Mouse (Mus musculus): ENCODE measurements around the gene Prdm10. TPM values are rescaled to one million over a fixed set of nuclear protein-coding genes. Genes with fewer than 3 reads are reported as not detected.

The Prdm10 gene
- total RNA-seq, 1 experiment from 2014 or later, result 9.6 TPM

DNA sequence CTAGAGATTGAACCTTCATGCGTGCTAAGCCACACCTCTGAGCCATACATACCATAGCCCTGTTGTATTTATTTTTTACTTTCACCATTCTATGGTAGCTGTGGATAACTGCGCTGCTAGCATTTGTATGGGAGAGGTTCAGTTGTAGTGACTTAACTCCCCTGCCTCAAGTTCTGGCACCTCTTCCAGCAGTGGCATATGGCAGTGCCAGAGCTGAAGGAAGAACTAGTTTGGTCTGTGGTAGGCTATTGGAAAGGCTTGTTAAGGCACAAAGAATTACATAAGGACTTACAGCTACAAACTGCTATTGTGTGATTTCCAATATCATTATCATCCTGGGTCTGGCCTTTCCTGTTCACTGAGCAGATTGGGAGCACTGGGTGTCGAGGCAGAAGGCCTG, 16.0 kb downstream of the Prdm10 start:
- ATAC-seq (replicated peaks; ENCODE audit: insufficient number of reproducible peaks, low FRiP score, low TSS enrichment, poor library complexity, severe bottlenecking), result no peak

DNA sequence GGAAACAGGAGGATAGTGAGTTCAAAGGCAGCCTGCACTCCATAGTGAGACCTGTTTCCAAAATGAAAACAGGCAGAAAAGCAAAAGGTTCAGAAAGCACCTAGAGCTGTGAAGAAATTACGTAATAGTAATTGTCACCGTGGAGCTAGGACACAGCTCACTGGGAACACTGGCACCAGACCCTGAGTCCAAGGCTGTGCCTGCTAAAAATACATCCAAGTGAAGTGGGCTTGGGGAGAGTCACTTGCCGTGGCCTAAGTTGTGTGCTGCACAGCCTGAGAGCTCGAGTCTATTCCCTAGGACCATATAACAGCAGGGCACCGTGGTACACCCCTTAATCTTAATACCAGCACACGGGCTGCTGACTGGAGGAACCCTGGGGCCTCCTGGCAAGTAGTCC, 18.4 kb downstream of the Prdm10 start:
- ATAC-seq (replicated peaks; ENCODE audit: insufficient number of reproducible peaks, low FRiP score, low TSS enrichment, poor library complexity, severe bottlenecking), result no peak

DNA sequence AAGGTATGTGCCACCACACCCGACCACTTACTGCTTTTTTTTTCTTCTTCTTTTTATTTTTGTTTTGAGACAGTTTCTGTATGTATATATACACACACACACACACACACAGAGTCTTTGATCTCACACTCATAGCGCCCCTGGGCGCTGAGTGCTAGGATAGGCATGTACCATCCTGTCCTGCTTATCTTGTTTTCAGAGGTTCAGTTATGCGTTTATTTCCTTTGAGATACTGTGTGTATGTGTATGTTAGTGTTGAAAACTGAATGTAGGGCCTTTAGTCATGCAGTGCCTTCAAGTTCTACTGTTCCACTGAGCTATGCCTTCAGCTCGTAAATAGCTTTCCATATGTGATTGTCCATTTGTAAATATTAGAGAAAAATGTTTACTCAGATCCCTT, 20.2 kb downstream of the Prdm10 start:
- no peak for ATAC-seq (replicated peaks; ENCODE audit: insufficient number of reproducible peaks, low FRiP score, low TSS enrichment, poor library complexity, severe bottlenecking)

DNA sequence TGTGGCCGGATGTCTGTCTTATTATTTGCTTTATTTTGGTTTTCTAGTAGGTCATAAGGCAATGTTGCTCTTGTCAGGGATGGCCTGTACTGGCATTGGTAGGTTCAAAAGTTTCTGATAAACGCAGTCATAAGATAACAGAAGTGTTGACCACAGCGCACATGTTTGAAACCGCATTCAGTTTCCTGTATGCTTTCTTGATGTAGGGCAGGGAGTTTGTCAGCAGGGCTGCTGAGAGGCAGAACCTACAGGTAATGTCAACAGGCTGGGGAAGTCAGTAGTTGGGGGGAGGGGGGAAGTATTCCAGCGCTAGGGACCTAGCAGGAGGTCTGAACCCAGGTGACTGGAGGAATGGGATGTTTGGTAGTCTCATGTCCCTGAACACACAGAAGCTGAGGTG, 20.8 kb downstream of the Prdm10 start:
- peak; percentile 67 for ATAC-seq (replicated peaks; ENCODE audit: insufficient number of reproducible peaks, low FRiP score, low TSS enrichment, poor library complexity, severe bottlenecking)

DNA sequence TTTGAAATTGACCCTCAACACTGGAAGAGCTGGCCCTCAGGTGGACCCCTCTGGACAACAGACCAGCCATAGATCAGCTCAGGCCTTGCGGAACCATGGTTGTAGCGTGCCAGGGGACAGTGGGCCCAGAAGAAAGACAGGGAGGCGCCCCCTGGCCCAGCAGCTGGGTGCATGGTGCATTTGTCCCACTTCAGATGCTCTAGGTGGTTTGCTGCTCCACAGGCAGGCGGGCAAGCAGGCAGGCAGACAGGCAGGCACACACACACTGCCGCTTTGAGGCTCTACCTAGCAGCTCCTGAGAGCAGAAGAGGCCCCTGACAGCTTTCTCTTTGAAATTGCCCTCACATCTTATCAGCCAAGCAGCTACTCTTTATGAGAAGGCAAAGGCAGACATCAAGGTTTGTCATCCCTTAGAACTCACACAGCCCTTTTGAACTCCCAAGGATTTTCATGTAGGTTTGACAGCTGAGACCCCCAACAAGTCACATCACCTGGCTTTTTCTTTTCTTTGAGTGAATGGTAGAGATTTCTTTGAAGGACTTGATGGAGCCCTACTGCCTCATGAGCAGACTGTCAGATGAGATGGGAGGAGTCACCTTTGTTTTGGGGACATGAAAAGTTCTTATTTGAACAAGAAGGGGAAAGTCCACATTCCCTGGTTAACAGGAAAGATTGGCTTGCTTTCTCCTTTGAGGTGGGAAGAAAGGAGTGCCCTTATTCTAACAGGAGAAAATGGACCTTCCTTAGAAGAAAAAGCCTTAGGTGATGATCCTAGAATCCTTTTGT, 21.4 kb downstream of the Prdm10 start:
- ATAC-seq (replicated peaks; ENCODE audit: insufficient number of reproducible peaks, low FRiP score, low TSS enrichment, poor library complexity, severe bottlenecking), result no peak

DNA sequence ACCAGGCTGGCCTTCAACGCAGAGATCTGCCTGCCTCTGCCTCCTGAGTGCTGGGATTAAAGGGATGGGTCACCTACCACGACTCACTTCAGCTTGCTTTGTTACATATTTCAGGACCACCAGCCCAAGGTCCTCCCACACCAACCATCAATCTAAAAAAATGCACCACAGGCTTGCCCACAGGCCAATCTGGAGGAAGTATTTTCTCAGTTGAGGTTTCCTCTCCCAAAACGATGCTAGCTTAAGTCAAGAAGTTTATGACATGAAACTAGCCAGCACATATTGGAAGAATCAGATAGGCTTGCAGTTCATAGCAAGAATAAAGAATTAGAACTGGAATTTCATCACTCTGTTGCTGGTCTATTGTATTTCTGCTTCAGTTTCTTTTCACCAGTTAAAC, 24.0 kb downstream of the Prdm10 start:
- ATAC-seq (replicated peaks; ENCODE audit: insufficient number of reproducible peaks, low FRiP score, low TSS enrichment, poor library complexity, severe bottlenecking), result no peak

DNA sequence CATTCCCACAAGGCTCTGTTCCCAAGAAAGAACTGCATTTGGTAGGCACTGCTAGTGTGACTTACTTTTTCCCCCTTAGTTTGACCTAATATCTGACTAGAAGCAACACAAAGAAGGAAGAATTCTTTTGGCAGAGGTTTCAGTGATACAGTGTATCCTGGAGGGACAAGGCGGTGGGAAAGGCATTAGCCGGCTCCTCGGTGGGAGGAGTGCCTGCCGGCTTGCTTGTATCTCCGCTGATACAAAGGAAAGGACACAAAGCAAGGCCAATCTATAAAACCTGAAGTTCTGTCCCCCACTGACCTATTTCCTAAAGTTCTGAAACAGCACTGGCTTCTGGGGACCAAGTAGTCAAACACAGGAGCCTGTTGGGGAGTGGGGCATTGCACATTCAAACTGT, 24.8 kb downstream of the Prdm10 start:
- ATAC-seq (replicated peaks; ENCODE audit: insufficient number of reproducible peaks, low FRiP score, low TSS enrichment, poor library complexity, severe bottlenecking), result no peak

DNA sequence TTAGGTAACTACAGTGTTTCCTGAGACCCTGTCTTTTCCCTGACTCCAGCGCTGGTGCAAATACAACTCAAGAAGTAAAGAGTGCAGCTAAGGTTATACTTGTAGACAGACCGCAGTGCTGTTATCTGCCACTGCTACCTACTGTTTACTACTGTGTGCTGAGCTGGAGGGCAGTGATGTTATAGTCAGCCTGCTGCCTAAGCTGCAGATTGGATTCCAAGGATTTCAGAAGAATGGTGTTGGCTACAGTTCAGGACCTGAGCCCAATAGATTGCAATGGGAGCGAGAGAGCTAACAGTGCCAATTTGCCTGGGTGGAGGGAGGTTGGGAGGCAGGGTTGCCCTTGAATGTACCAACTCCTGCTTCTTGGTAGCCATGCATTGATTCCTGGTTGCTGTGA, 25.5 kb downstream of the Prdm10 start:
- no peak for ATAC-seq (replicated peaks; ENCODE audit: insufficient number of reproducible peaks, low FRiP score, low TSS enrichment, poor library complexity, severe bottlenecking)

DNA sequence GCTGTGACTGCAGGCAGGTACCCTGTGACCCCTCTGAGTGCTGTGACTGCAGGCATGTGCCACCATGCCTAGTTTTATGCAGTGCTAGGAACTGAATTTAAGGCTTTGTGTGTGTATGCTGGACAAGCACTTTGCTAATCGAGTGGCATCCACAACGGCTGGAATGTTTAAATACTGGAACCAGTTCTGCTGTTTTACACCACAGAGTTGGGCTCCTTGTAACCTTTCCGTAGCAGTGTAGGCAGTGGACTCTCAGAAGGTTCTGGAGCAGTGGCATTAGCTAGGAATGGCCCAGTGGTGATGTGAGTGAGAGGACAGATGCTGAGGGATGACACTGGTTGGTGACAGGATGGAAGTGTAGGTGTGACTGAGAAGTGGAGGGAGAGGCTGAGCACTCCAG, 26.9 kb downstream of the Prdm10 start:
- no peak for ATAC-seq (replicated peaks; ENCODE audit: insufficient number of reproducible peaks, low FRiP score, low TSS enrichment, poor library complexity, severe bottlenecking)

DNA sequence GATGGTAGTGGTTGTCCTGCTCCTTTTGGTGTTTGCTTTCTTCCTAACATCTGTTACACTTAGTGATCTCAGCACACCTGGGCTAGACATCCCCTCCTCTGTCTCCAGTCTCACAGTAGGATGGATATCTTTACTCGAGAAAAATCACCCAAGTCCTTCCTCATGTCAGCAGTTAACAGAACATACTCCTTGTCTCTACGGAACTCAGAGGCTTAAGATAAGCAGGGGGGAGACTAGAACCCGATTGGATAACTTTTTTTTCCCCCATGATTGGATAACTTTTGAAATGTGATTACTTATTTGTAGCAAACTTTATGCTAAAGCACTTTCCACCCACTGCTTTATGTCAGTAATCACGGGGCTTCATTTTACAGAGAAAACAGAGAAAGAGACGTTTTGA, 28.7 kb downstream of the Prdm10 start:
- ATAC-seq (replicated peaks; ENCODE audit: insufficient number of reproducible peaks, low FRiP score, low TSS enrichment, poor library complexity, severe bottlenecking), result no peak

DNA sequence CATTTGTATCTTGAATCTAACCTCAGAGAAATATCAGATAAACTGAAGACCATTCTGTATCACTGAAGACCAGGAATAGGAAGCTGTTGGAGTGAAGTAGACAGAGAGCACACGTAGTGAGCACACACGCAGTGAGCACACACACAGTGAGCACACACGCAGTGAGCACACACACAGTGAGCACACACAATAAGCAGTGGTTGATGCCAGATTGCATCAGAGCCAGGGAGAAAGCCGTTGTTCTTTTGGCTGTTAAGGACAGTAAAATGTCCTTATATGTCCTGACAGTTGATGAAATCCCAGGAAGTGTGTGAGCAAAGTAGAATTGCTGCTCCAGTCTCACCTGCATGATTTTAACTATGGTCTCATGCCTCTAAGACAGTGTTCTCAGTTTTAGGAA, 30.3 kb downstream of the Prdm10 start:
- no peak for ATAC-seq (replicated peaks; ENCODE audit: insufficient number of reproducible peaks, low FRiP score, low TSS enrichment, poor library complexity, severe bottlenecking)

DNA sequence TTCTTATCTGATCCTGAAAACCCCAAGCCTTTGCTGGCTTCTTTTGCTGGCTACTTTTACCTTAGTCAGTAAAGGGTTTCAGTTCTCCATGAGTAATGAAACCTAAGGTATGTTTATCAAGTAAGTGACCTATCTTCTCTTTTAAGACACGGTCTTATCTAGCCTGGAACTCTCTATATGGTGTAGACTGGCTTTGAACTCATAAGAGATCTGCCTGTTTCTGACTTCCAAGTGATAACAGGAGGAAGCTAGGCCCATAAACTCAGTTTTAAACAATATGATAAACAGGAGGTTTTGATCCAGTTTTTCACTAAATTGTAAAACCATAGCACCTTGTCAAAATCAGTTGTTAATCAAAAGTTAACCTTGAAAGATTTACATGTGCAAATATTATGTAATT, 33.5 kb downstream of the Prdm10 start:
- no peak for ATAC-seq (replicated peaks; ENCODE audit: insufficient number of reproducible peaks, low FRiP score, low TSS enrichment, poor library complexity, severe bottlenecking)

DNA sequence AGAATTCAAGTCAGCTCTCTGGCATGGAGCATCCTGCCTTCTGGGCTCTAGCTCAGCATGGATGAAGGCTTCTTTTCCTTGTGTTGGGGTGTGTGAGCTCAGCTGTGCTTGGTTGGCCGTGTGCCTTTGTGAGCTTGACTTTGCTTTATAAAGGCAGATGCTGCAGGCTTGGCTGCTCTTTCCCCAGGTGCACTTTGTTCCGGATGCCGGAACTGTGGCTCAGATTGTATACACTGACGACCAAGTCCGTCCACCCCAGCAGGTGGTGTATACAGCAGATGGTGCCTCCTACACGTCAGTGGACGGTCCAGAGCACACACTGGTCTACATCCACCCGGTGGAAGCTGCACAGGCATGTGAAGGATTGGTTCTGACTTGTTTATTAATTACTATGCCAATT, 35.6 kb downstream of the Prdm10 start:
- ATAC-seq (replicated peaks; ENCODE audit: insufficient number of reproducible peaks, low FRiP score, low TSS enrichment, poor library complexity, severe bottlenecking), result no peak

DNA sequence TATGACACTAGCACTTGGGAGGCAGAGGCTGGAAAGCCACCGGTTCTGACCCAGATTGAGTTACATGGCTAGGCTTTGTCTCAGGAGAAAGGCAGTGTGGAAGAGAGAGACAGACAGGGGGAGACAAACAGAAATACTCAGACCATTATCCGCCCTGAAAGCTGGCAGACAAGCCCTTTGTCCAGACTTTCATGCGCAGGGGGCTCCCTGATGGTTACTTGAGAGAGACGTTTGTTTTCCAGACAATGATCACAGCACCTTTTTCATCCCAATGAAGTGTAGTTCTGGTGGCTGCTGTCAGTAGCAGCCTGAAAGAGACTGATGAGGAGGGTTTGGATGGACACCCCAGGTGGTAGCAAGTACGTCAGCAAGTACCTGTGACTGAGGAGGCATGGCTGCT, 38.6 kb downstream of the Prdm10 start:
- ATAC-seq (replicated peaks; ENCODE audit: insufficient number of reproducible peaks, low FRiP score, low TSS enrichment, poor library complexity, severe bottlenecking), result no peak

DNA sequence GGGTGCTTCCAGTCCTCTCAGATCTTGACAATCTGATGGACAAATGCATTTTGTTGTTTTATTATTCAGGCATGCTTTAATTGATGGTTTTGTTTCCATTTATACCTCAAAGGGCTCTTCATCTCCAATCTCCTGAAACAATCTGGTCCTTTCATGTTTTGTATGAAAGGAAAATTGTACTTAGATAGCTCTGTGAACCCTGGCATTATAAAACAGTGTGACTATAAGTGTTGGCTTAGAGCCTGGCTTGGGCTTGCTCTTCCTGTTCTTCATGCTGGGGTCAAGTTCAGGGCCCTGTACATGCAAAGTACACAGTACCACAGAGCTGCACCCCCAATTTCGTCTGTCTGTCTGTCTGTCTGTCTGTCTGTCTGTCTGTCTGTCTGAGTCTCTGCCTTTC, 40.4 kb downstream of the Prdm10 start:
- ATAC-seq (replicated peaks; ENCODE audit: insufficient number of reproducible peaks, low FRiP score, low TSS enrichment, poor library complexity, severe bottlenecking), result no peak

DNA sequence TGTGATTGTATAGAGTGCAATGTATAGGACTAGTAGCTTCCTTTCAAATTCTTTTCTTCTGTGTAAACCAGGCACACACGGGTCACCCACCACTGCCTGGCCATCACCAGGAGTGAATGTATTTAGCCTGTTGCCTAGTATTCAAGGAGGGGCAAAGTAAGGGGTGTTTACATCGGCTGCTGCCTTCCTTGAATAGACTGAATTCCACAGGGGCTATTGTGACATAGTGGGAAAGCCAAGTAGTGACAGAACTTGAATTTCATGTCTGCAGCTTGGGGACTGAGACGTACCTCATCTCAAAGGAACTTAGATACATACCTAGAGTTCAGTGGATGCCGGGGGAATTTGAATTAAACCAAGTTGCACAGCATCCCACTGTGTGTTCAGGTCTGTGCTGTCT, 41.2 kb downstream of the Prdm10 start:
- no peak for ATAC-seq (replicated peaks; ENCODE audit: insufficient number of reproducible peaks, low FRiP score, low TSS enrichment, poor library complexity, severe bottlenecking)

DNA sequence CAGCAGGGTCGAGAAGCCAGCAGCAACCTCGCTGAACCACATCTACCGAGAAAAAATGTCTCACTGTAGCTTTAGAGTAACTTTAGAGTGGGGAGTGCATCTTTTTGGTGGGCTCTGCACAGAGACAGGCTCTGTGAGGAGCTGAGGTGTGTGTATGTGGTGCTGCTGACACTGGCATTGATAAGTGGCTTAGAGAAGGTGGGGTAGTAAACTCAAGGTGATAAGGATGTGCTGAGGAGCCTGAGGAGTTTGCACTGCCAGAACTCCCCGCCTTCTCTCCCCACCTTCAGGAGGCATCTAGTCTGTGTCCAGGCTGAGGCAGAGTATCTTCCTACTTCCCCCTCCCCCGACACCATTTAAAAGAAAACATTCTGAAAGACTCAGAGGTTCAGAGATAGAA, 41.8 kb downstream of the Prdm10 start:
- ATAC-seq (replicated peaks; ENCODE audit: insufficient number of reproducible peaks, low FRiP score, low TSS enrichment, poor library complexity, severe bottlenecking), result no peak

DNA sequence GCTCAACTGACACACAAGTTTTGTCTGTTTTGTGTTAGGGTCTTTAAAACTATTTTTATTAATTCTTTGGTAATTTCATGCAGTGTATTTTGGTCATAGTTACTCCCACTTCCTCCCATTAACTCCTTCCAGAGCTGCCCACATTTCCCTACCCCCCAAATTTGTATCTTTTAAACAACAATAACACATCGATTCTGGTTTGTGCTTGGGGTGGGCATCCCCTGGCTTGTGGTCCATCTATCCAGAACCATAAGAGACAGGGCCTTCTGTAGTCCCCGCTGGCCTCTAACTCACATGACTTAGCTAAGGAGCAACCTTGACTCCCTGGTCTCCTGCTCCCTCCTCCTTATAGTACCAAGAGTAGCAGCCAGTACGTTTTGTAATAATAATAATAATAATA, 50.5 kb downstream of the Prdm10 start:
- no peak for ATAC-seq (replicated peaks; ENCODE audit: insufficient number of reproducible peaks, low FRiP score, low TSS enrichment, poor library complexity, severe bottlenecking)

DNA sequence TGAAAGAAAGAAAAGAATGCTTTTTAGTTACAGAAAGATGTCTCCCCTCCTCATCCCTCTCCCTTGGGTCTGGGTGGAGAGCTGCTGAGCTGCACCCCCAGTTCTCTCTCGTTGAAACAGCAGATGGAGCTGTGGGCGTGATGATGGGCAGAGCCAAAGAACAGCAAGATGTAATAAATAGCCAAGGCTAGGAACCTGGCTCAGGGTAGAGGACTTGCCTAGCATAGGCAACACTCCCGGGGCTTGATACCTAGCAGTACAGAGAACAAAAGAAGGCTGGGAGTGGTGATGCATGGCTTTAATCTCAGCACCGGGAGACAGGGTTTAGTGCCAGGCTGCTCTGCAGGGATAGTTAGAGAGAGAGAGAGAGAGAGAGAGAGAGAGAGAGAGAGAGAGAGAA, 50.9 kb downstream of the Prdm10 start:
- no peak for ATAC-seq (replicated peaks; ENCODE audit: insufficient number of reproducible peaks, low FRiP score, low TSS enrichment, poor library complexity, severe bottlenecking)

DNA sequence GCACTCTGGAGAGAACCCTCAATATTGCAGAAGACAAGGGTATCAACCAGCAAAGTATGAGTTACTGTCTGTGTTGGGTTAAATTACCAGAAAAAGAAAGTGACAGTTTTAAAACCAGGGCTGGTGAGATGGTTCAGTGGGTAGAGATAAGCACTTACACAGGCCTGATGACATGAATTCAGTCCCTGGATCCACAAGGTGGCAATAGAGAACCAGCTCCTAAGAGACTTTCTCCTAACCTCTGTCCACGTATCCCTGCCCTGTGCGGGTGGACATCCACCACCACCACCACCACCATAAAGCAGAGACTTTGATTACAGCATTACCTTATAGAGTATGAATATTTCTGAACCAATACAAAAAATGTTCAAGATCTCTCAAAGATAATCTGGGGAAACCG, 51.6 kb downstream of the Prdm10 start:
- ATAC-seq (replicated peaks; ENCODE audit: insufficient number of reproducible peaks, low FRiP score, low TSS enrichment, poor library complexity, severe bottlenecking), result no peak

DNA sequence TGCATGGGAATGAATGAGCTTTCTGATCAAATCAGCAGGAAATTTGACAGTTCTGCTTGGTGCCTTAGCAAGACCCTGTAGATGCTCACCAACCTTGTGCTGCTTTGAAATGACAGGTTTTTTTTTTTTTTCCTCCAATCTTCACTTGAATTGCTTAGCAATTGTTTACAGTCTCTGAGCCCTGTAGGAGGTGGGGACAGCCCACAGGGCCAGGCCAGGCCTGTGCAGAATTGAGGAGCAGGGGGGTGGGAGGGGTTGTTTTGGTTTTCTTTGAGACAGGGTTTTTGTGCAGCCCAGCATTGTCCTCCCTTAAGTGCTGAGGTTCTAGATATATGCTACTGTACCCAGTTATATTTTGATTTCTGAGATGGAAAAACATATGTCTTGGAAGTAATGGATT, 52.5 kb downstream of the Prdm10 start:
- no peak for ATAC-seq (replicated peaks; ENCODE audit: insufficient number of reproducible peaks, low FRiP score, low TSS enrichment, poor library complexity, severe bottlenecking)
